Mouse (Mus musculus): ENCODE measurements at regions not wholly inside any gene's neighbourhood (a gene's known extent, or its start where the extent isn't known, plus 50 kb on each side); places are given as distances from the start of the nearest gene placed in this dataset.

DNA sequence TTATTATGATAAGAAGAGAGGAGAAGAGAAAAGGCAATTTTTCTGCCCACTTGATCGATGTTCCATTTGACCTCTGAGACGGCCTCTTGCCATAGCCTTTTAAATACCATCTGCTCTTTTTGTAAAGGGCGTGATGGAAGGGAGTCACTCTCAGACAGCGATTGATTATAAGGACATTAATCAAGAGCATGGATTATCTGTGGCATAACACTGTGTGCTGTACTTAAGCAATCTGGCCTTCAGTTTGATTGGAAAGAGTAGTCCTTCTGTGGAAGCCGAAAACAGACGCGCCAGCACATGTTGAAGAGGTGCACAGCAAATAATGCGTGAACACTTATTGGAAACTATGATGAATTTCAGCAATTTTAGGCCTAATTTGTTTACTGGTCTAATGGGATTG lies 685.4 kb upstream of the Robo1 start:
- no peak for ATAC-seq
- Histone ChIP-seq H3K36me3 (no peaks in the 10 kb centered on the region), H3K27ac (no peak overlapping the region), H3K4me3 (replicated peaks) (no peak overlapping the region), H3K4me2 (replicated peaks) (no peak overlapping the region), H3K27me3 (replicated peaks) (no peaks in the 10 kb centered on the region), H3K9ac (no peak overlapping the region), H3K9me3 (no peaks in the 10 kb centered on the region), H3K4me1 (replicated peaks) (no peaks in the 10 kb centered on the region)
- 85% methylated on average over 8 of the region's 8 CpGs for WGBS

DNA sequence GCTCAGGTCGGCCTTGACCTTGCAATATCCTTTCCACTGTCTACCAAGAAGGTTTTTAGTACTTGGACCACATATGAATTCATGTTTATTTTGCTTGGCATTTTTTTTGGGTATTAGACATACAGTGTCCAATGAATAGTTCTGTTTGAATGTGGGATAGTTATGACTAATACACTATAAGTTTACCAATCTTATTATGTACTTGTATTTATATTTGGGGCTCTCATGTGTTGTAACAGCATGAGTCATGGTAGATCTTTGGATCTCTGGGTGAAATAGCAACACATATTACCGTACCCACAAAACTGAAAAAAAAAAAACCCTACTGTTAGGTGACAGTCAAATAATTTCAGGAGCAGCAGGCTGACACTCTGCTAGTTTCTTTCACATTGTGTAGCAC lies 667.7 kb upstream of the Robo1 start:
- Histone ChIP-seq H3K9ac (no peak overlapping the region), H3K4me3 (replicated peaks) (no peak overlapping the region), H3K9me3 (no peaks in the 10 kb centered on the region), H3K4me2 (replicated peaks) (no peak overlapping the region), H3K36me3 (no peaks in the 10 kb centered on the region), H3K27me3 (replicated peaks) (no peaks in the 10 kb centered on the region), H3K4me1 (replicated peaks) (no peaks in the 10 kb centered on the region), H3K27ac (no peak overlapping the region)
- 85% methylated on average over 2 of the region's 2 CpGs for WGBS
- ATAC-seq: no peak

DNA sequence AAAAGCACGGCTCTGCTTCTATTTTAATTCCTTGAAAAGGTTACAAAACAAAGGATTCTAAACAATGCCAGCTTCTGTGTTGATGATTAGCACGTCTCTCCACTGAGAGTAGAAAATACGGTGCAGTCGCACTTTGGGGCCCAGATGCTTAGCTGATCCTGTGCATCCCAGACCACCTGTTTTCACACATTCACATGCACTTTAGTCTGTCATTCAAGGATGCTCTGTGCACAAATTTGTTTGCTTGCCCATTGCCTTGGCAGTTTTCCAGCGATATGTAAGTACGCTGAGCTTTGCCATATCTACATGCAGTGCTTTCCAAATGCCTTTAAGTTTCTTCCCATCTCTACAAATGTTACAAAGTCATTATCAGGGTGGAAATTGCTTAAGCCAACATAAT lies 664.9 kb upstream of the Robo1 start:
- 79% methylated on average over 6 of the region's 6 CpGs for WGBS
- no peak for ATAC-seq
- Histone ChIP-seq H3K9me3 (no peaks in the 10 kb centered on the region), H3K4me1 (replicated peaks) (no peaks in the 10 kb centered on the region), H3K36me3 (no peaks in the 10 kb centered on the region), H3K27me3 (replicated peaks) (no peaks in the 10 kb centered on the region), H3K4me2 (replicated peaks) (no peak overlapping the region), H3K4me3 (replicated peaks) (no peak overlapping the region), H3K27ac (no peak overlapping the region), H3K9ac (no peak overlapping the region)

DNA sequence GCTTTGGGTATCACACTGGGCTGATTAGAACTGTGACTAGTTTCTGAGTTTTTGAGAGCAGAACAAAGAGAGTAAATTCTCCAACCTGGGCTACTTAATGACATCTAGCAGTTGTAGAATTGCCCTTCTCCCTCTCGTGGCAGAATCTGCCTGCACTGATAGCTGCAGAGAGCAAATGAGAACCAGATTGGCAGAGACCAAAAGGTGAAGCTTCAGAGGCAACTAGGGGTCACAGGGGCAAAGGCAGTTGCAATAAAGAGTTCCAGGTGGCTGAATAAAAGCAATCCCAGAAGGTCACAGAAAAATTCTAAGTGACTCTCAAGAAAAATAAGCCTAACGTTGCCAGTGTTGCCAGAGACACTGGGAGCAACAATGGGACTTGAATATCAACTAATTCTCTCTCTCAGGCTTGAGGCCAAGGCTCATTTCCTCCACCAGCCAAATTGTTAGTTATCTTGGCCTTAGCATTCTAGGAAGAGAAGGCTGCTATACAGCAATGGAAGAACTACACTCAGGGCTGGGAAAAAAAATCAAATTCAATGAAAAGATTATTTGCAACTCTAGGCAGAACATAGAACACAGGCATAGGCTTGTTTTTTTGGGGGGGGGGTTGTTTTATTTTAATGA lies 629.9 kb upstream of the Robo1 start:
- no peaks in the 10 kb centered on the region for H3K9me3 ChIP-seq
- H3K9ac ChIP-seq: no peak overlapping the region
- ATAC-seq: no peak
- WGBS: 12% methylated on average over 2 of the region's 2 CpGs
- no peaks in the 10 kb centered on the region for H3K27me3 ChIP-seq (replicated peaks)
- no peaks in the 10 kb centered on the region for H3K36me3 ChIP-seq
- H3K4me2 ChIP-seq (replicated peaks): no peak overlapping the region
- no peak overlapping the region for H3K4me3 ChIP-seq (replicated peaks)
- no peak overlapping the region for H3K27ac ChIP-seq
- no peaks in the 10 kb centered on the region for H3K4me1 ChIP-seq (replicated peaks)

DNA sequence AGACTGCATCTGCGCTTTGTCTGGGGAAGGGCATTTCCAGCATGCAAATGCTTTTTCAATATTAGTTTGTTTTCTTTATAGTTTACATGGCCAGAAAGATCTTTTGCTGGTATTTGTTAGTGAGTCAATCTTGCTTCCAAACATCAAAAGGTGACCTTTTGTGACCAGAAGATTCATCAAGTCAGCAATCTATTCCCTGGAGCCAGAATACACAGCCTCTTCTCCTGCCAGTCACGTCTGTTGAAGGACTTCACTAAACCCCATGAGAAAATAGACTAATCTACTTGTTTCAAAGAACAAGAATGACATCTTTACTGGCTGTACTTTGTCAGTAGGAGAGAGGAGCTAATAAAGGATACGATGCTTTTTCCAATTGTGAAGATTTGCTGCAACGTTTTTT lies 614.6 kb upstream of the Robo1 start:
- Histone ChIP-seq H3K9ac (no peak overlapping the region), H3K4me3 (replicated peaks) (no peak overlapping the region), H3K4me1 (replicated peaks) (no peaks in the 10 kb centered on the region), H3K36me3 (no peaks in the 10 kb centered on the region), H3K9me3 (no peaks in the 10 kb centered on the region), H3K27ac (no peak overlapping the region), H3K4me2 (replicated peaks) (no peak overlapping the region), H3K27me3 (replicated peaks) (no peaks in the 10 kb centered on the region)
- 53% methylated on average over 4 of the region's 4 CpGs for WGBS
- no peak for ATAC-seq

DNA sequence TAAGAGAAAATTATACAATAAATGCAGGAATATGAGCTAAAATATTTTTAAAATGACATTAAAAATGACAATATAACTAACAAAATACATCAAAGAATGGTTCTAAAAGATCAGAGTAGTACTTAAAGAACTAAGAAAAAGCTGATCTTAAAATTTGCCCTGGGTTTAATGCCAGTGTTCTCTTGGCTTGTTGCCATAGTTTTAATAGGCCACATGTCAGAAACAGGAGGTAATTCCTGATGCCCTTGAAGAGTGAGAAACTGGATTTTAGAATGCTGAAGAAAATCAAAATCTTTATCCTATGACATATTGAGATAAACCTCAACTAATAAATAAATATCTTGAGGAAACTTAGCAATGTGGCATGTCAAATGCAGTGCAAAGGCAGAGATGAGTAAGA lies 602.3 kb upstream of the Robo1 start:
- Histone ChIP-seq H3K27ac (no peak overlapping the region), H3K4me3 (replicated peaks) (no peak overlapping the region), H3K9ac (no peak overlapping the region), H3K4me2 (replicated peaks) (no peak overlapping the region), H3K36me3 (no peaks in the 10 kb centered on the region), H3K9me3 (no peaks in the 10 kb centered on the region), H3K27me3 (replicated peaks) (no peaks in the 10 kb centered on the region), H3K4me1 (replicated peaks) (no peaks in the 10 kb centered on the region)
- no peak for ATAC-seq

DNA sequence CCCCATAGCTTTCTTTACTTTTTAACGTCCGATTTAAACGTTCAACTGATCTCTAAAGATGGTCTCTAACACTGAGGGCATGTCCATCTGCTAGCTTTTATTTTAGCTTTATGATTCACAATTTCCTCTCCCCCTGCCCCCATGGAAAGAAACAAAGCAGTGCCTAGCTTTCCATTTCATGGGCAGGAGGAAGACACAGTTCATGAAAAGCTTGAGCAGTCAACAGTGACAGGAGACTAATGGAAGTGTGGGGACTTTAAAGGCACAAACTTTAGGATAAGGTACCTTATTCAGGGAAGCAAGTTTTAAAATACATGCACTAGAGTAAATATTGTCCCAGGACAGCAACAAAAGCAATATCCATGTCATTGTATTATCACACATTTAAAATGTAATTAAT lies 598.4 kb upstream of the Robo1 start:
- ATAC-seq: no peak

DNA sequence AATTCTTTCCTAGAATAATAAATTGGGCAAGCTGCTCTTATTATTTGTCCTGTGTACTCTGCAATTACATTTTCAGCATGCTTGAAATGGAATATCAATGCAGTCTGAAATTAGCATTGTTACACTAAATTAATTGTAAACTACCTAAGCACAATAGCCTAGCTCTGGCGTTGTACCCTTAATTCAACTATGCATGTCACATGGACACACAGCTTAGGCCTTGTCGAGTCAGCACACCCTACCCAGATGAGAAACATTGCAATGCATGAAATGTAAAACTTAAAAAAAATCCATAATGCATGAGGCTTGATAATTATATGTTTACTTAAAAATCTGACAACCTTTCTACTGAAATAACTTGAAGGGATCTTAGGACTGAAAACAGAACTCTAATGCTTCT lies 596.2 kb upstream of the Robo1 start:
- ATAC-seq: no peak
- 81% methylated on average over 2 of the region's 2 CpGs for WGBS
- Histone ChIP-seq H3K4me2 (replicated peaks) (no peak overlapping the region), H3K9ac (no peak overlapping the region), H3K4me3 (replicated peaks) (no peak overlapping the region), H3K9me3 (no peaks in the 10 kb centered on the region), H3K36me3 (no peaks in the 10 kb centered on the region), H3K27ac (no peak overlapping the region), H3K27me3 (replicated peaks) (no peaks in the 10 kb centered on the region), H3K4me1 (replicated peaks) (no peaks in the 10 kb centered on the region)

More for the DNA sequence above, 598.4 kb upstream of the Robo1 start:
- Histone ChIP-seq H3K27ac (no peak overlapping the region), H3K4me3 (replicated peaks) (no peak overlapping the region), H3K36me3 (no peaks in the 10 kb centered on the region), H3K9ac (no peak overlapping the region), H3K9me3 (no peaks in the 10 kb centered on the region), H3K4me2 (replicated peaks) (no peak overlapping the region), H3K4me1 (replicated peaks) (no peaks in the 10 kb centered on the region), H3K27me3 (replicated peaks) (no peaks in the 10 kb centered on the region)
- WGBS: 85% methylated on average over 3 of the region's 3 CpGs

DNA sequence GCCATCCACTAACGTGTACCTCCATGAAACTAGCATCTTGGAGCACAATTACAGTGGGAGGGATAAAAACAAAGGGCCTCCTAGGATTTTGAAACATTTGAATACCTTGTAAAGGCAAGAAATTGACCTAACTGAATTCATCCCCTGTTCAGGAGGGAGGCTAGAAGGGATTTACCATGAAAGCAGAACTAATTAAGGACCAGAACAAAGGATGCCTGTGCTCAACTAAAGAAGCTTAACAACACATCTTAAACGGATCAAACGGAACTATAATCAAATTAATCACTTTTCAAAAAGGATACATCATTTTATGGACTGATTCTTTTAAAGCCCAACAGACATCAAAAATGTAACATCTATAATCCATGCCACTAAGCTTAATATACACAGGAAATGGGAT lies 590.9 kb upstream of the Robo1 start:
- no peak overlapping the region for H3K4me3 ChIP-seq (replicated peaks)
- no peaks in the 10 kb centered on the region for H3K36me3 ChIP-seq
- no peaks in the 10 kb centered on the region for H3K27me3 ChIP-seq (replicated peaks)
- ATAC-seq: no peak
- no peak overlapping the region for H3K9ac ChIP-seq
- no peak overlapping the region for H3K27ac ChIP-seq
- H3K4me1 ChIP-seq (replicated peaks): no peaks in the 10 kb centered on the region
- WGBS: 78% methylated on average over 3 of the region's 3 CpGs
- H3K9me3 ChIP-seq: no peaks in the 10 kb centered on the region
- no peak overlapping the region for H3K4me2 ChIP-seq (replicated peaks)

DNA sequence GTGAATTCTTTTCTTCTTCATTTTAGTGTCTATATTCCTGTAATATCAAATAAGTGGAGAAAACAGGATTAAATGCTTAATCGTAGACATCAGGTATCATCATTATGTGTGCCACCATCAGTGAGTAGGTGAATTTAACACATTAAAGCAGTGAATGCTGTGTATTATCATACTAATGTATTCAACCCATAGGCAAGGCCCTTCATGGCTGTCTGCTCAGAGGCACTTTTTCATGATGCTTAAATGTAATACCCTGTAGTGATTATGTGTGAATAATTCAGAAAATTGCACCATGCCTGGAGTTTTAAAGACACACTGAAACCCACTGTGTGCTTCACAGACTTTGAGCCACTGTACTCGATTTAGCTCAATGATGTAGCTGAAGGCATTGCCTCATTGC lies 583.2 kb upstream of the Robo1 start:
- no peaks in the 10 kb centered on the region for H3K4me1 ChIP-seq (replicated peaks)
- no peak overlapping the region for H3K4me3 ChIP-seq (replicated peaks)
- no peaks in the 10 kb centered on the region for H3K36me3 ChIP-seq
- 79% methylated on average over 2 of the region's 2 CpGs for WGBS
- H3K9me3 ChIP-seq: no peaks in the 10 kb centered on the region
- H3K9ac ChIP-seq: no peak overlapping the region
- no peak overlapping the region for H3K4me2 ChIP-seq (replicated peaks)
- ATAC-seq: no peak
- no peak overlapping the region for H3K27ac ChIP-seq
- no peaks in the 10 kb centered on the region for H3K27me3 ChIP-seq (replicated peaks)

DNA sequence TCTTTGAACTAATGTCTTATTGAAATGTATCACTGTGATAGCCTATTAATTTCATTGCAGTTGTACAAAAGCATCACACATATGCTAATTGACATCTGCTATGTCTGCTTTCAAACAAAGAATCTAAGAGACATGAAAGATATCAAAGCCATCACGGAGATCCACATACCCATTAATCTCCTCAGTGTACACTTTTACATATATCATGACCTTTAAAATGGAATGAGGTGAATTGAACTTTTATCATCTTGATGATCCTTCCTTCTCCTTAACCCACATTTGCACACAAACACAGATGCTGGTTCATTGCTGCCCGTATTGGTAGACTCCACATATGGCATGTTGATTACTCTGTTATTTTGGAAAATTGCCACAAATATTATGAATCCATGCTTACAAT lies 570.2 kb upstream of the Robo1 start:
- Histone ChIP-seq H3K4me3 (replicated peaks) (no peak overlapping the region), H3K9ac (no peak overlapping the region), H3K36me3 (no peaks in the 10 kb centered on the region), H3K9me3 (no peaks in the 10 kb centered on the region), H3K27me3 (replicated peaks) (no peaks in the 10 kb centered on the region), H3K4me1 (replicated peaks) (no peaks in the 10 kb centered on the region), H3K4me2 (replicated peaks) (no peak overlapping the region), H3K27ac (no peak overlapping the region)
- 87% methylated on average over 2 of the region's 2 CpGs for WGBS
- no peak for ATAC-seq

DNA sequence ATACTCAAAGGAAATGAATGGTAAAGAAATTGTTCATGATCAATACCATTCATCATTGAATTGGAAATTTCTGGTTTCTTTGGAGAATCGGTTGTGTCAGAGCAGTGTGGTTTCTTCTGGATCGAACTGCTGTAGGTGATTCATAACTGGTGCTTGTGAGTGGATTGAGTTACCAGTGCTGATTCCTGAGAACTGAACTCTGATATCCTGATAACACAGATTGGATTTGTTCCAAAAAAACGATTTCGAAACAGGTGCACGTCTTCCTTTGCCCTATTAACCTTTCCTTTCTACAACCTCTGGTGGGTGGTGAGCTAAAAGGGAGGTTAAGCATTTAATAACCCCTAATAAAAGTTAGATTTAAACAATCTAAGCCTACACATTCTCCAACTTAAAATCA lies 569.0 kb upstream of the Robo1 start:
- ATAC-seq: no peak

DNA sequence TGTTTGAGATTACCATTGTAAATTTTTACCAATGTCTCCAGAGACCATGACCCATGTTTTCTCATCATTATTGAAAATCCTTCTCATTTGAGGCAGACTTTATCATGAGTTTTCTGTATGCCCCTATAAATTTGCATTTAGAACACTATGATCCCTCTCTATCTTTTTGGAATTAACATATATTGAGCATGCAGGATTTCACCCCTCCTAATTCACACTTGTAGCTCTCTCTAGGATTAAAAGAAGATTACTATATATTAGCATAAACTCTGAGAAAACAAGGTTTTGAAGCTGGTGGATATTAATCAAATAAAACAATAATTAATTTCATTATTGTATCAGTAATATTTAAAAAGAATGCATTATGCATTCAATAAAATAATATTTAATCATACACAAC lies 527.2 kb upstream of the Robo1 start:
- Histone ChIP-seq H3K4me3 (replicated peaks) (no peak overlapping the region), H3K36me3 (no peaks in the 10 kb centered on the region), H3K27me3 (replicated peaks) (no peaks in the 10 kb centered on the region), H3K4me2 (replicated peaks) (no peak overlapping the region), H3K9ac (no peak overlapping the region), H3K27ac (no peak overlapping the region), H3K4me1 (replicated peaks) (no peaks in the 10 kb centered on the region), H3K9me3 (no peaks in the 10 kb centered on the region)
- no peak for ATAC-seq

More for the DNA sequence above, 569.0 kb upstream of the Robo1 start:
- no peaks in the 10 kb centered on the region for H3K36me3 ChIP-seq
- 83% methylated on average over 5 of the region's 5 CpGs for WGBS
- no peak overlapping the region for H3K27ac ChIP-seq
- H3K9me3 ChIP-seq: no peaks in the 10 kb centered on the region
- H3K27me3 ChIP-seq (replicated peaks): no peaks in the 10 kb centered on the region
- H3K4me3 ChIP-seq (replicated peaks): no peak overlapping the region
- no peak overlapping the region for H3K9ac ChIP-seq
- no peak overlapping the region for H3K4me2 ChIP-seq (replicated peaks)
- no peaks in the 10 kb centered on the region for H3K4me1 ChIP-seq (replicated peaks)

DNA sequence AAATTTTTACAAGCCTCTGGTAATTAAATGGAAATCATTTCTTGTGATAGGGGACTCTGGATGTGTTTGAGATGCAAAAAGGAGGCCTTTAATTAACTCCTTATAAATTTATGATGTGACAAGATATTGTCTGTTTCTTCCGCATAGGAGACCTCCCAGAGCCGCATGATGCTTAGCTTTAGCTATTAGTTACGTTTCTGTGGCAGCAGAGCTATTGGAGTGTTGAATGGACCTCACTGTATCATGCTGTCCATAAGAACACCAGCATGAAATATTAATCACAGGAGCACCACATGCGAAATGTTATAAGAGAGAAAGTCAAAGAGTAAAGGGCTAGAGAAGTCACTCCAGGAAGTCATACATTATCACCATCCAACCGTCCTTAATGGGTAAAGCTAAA lies 495.3 kb upstream of the Robo1 start:
- Histone ChIP-seq H3K4me1 (replicated peaks) (no peaks in the 10 kb centered on the region), H3K4me3 (replicated peaks) (no peak overlapping the region), H3K36me3 (no peaks in the 10 kb centered on the region), H3K27ac (no peak overlapping the region), H3K4me2 (replicated peaks) (no peak overlapping the region), H3K27me3 (replicated peaks) (no peaks in the 10 kb centered on the region), H3K9ac (no peak overlapping the region), H3K9me3 (no peaks in the 10 kb centered on the region)
- no peak for ATAC-seq
- WGBS: 76% methylated on average over 5 of the region's 5 CpGs
